Mouse (Mus musculus) layer of hippocampus, adult 9-10 months (tissue): ENCODE measurements around the gene Jagn1.

Source experiments
- DNase-seq: peaks from one replicate; pipeline ENCODE4 v3.0.0; 2022; ENCODE audit warnings: low spot score

The Jagn1 gene

DNA sequence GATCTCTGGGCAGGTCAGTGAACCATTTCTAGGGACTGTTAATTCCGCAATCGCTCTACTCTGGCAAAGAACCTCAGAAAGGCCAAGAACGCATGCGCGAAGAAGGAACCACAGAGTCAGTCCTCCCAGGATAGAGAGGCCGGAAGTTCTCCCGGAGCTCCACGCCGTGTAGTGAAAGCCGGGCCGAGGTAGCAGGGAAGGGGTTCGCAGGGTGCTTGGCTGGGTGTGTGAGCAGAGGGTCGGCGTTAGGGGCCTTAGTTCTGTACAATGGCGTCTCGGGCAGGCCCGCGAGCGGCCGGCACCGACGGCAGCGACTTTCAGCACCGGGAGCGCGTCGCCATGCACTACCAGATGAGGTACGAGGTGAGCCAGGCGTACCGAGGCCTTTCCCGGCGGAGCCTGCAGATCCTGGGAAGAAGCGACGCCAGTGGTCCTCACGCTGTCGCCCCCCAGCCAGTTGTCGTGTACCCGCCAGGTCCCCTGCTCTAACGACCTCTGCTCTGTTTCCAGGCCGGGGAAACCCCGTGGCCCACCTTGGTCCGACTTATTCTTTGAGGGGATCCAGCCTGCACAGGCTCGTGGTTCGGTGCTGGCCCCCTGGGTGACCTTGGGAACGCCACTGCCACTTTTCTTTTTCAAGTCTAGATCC, at the start of gene Jagn1:
TSS of gene Jagn1 (plus strand) at position 128 of the 649 bp plus-strand sequence.
- DNase-seq: peak; percentile 78

DNA sequence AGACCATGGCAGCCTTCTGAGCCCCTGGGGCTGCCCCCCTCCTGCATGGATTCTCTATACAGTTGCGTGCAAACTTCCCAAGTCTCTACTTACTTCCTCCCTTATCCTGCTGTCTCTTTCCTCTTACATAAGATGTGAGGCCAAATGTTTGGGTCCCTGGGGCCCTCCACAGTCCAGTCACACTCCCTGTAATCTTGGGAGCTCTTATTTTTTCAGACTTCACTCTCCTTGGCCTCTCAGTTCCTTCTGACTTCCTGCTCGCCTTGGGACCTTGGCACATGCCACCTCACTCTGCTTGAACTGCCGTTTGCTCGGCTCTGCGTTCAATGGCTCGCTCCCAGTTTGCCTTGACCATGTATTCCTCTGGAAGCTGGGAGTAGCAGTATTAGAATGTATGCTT, 48.4 kb upstream of the Jagn1 start:
- DNase-seq: no peak

GRCm38 (mm10) chr6:113394811-113395210, 47.6 kb upstream of the Jagn1 start:
- no peak for DNase-seq

DNA sequence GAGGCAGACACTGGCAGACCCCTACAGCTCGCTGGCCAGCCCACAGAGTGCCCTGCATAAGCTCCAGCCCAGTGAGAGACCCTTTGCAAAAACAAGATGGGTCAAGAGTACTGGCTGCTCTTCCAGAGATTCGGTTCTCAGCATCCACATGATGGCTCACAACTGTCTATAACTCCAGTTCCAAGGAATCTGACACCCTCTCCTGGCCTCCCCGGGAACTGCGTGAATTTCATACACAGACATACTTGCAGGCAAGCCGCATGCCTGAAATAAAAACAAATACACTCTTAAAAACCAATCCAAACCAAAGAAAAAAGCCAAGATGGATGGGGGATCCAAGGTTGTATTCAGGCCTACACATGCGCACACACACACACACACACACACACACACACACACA, 46.9 kb upstream of the Jagn1 start:
- DNase-seq: no peak

GRCm38 (mm10) chr6:113396270-113397030, 45.9 kb upstream of the Jagn1 start:
- DNase-seq: no peak

DNA sequence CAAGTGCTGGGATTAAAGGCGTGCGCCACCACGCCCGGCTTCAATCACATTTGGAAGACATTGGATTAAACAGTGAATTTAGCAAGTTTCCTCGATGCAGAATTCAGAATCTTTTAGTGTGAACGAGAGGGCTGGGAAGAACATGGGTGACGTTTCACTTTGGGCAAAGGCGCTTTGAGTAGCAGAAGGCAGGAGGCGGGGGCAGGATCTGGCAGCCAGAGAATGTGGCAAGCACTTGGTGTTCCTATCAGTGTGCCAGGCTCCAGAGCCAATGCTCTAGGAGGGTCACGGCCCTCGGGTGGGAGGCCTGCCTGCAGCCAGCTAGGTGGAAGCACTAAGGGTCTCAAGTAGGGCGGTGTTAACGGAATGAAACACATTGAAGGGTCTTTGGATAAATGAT, 40.3 kb upstream of the Jagn1 start:
- no peak for DNase-seq

DNA sequence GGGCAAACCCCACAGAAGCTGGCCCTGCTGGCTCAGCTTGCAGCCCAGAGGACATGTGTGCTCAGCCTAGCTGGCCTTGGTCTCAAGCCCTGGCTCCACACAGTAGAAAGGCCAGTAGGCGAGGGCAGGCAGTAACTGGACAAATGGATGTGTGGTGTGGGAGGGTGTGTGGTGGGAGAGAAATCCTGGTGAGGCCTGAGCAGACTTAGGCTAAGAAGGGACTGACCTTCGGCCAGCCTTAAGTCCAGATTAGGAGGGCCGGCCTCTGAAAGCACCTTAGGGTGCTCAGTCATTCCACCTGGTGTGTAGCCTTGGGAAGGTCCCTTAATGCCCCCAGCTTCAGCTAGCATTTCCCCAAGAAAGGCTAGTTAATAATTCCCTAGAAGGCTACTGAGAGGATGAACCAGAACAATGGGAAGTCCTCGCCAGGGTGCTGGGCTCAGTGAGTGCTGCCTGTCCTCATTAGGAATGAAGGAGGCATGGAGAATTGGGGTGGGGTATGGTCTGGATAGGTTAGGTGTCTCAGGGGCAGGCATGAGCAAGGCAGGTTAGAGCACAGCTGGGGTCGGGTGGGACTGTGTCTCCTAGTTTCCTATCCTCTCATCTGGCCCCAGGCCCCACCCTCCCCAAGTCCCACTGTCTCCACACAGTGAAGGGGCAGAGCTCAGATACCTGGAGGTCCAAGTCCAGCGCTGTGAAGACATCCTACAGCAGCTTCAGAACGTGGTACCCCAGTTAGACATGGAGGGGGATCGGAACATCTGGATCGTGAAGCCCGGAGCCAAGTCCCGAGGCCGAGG, 37.5 kb upstream of the Jagn1 start:
- no peak for DNase-seq

- DNase-seq: no peak
These were observed 36.9 kb upstream of the Jagn1 start for GRCm38 (mm10) chr6:113405483-113405882.

- no peak for DNase-seq
These were observed 35.7 kb upstream of the Jagn1 start for GRCm38 (mm10) chr6:113406683-113407082.

DNA sequence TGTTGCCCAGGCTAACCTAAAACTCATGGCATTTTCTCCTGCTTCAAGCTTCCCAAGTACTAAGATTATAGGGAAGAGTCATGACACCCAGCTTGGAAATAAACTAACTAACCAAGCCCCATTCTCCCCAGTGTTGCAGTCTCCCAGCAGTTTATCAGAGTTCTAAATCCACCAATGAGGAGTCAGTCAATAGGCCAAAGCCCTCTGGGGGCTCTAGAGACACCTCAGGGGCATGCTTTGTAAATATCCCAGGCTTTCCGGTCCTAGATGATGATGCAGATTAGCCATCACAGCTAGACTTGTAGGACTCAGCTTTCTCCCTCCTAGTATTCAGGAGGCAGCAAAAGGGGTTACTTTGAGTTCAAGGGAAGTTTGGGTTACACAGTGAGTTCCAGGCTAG, 32.4 kb upstream of the Jagn1 start:
- no peak for DNase-seq

GRCm38 (mm10) chr6:113416416-113416815, 26.0 kb upstream of the Jagn1 start:
- no peak for DNase-seq

DNA sequence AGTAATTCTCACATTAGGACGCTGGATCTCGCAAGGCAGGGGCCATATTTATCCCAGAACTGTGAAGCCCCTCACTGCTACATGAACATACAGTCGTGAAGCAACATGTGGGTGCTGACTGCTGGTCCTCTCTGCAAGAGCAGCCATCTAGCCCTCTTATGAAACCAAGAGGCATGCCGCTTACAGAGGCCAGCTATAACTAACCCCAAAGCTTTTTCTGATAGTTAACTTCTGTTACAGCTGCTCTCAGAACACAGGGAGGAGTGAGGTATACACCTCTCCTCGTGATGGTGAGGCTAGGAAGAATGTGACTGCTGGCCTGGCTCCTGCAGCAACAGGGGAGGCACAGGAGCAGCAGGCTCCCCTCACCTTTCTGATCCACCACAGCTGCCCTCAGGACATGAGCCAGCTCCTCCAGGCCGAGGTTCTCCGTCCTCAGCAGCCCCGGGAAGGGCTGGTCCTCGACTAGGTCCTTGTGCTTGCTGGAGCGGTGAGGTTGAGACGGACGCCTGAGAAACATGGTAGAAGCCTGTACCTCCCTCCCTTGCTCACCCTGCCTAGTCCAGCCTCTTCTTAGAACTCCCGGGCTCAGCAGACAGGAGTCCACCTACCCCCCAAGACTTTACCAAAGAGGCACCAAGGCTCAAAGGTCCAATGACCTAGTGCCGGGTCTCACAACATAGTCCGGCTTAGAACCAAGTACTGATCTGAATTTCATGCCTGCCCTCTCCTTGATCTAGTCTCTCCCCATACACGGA, 23.7 kb upstream of the Jagn1 start:
- DNase-seq: no peak

DNA sequence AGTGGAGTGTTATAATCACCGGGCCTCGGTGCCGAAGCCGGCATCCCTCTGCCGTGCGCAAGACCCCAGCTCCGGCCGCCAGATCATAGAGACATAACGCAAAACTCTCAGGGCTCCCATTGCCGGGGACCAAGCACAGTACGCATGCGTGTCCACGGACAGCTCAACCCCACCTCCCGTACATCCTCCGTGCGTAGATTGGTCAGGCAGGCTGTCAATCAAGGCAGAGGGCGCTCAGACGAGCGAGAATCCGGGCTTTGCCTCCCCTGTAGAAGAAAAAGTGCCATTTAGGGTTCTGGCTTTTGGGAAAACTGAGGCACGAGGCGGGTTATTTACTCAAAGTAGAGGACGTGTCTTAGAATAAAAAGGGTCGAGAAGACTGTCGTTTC, 23.2 kb upstream of the Jagn1 start, which contains the start of gene Rpusd3:
TSS of gene Rpusd3 (minus strand) at position 142 of the 389 bp plus-strand sequence.
- peak; percentile 86 for DNase-seq

DNA sequence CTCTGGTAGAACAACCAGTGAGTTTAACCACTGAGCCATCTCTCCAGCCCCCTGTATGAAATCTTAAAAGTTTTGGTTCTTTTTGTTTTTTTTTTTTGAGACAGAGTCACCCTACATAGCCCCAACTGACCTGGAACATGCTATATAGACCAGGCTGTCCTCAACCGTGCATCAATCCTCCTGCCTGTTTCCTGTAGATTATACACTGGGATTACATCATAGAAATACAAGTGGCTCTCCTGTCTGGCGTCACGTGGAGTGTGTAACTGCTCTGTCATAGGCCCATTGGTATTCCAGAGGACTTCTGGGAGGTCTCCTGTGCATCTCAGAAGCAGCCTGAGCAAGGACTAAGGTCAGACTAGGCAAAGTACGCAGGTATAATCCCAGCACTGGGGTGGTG, 19.4 kb upstream of the Jagn1 start:
- DNase-seq: no peak

GRCm38 (mm10) chr6:113424187-113424586, 18.2 kb upstream of the Jagn1 start:
- no peak for DNase-seq

DNA sequence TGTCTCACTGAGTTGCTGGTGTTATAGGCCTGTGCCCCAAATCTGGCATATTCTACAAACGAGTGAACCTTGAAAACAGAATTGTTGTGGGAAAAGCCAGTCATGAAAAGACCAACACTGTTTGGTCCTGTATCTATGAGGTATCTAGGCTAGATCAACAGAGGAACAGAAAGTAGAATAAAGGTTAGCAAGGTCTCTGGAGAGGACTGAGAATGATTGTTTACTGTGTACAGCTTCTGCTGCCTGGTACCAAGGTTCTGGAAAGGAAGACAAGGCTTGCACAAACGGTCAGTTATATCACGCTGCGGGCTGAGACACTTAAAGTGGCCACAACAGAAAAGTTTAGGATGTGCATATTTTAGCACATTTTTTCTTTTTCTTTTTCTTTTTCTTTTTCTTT, 15.7 kb upstream of the Jagn1 start:
- no peak for DNase-seq

DNA sequence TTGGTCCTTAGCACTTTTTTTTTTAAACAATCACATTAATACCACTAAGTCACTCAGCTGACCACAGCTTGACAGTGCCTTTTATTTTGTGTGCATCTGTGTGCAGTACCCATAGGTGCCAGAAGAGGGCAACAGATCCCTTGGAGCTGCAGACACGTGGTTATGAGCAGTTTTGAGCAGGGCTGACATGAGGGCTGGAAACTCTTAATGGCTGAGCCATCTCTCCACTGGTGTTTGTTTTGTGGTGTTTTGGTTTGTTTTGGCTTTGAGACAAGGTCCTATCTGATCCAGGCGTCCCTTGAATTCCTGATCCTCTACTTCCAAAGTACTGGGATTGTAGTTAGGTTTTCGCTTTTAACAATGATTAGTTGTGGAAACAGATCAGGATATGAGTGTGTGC, 15.0 kb upstream of the Jagn1 start:
- no peak for DNase-seq

DNA sequence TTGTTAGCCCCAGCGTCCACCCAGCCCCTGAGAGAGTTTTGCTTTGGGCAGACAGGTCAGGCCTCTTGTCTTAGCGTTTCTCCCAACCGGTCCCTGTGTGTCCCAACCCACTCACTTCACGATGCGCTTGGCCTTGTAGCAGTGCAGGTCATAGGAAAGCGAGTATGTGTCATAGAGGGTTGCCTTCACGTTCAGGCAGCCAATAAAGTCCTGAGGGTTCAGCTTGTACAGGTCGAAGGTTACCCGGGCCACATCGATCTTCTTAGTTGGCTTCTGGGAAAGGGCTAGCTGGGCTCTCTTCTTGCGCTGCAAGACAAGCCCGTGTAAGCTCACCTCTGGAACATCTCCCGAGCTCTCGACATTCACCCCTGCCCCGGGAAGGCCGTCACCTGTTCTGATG, 14.4 kb upstream of the Jagn1 start:
- DNase-seq: no peak

DNA sequence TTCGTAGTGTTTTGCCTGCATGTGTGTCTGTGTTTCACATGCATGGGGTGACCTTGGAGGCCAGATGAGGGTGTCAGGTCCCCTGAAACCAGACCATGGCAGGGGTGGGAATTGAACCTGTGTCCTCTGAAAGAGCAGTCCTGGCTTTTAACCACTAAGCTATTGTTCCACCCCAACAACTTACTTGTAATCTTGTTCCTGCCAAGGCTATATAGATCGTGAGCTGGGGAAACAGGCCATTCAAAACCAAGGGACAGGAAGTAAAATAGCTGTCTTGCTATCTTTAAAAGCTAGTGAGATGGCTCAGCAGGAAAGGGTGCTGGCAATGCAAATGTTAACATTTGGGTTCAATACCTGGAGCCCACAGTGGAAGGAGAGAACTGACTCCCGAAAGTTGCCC, 12.4 kb upstream of the Jagn1 start:
- DNase-seq: no peak

GRCm38 (mm10) chr6:113430846-113431245, 11.5 kb upstream of the Jagn1 start:
- DNase-seq: no peak

GRCm38 (mm10) chr6:113431801-113432200, 10.6 kb upstream of the Jagn1 start:
- no peak for DNase-seq

DNA sequence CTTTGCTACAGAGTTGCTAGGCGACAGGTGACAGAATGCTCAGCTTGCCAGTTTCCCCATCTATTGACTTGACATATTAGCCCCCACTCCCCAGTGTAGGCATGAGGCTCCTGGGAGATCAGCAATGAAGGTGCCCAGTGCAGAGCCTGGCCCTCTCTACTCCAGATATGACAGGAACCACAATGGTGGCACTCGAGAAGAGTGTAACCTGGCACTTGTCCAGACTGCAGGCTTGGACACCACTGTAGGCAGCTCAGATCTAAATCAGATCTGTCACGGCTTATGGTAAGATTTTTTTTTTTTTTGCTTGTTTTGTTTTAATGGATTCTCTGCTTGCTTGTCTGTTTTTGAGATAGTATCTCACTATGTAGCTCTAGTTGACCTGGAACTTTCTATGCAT, 8.7 kb upstream of the Jagn1 start:
- no peak for DNase-seq
